Mouse (Mus musculus) MEL (cell line): ENCODE measurements around the gene Slc35b2. TPM values are rescaled to one million over a fixed set of nuclear protein-coding genes. Genes with fewer than 3 reads are reported as not detected.

Experiments used
- DNase-seq: peaks from one replicate; pipeline ENCODE4 v3.0.0; 2011; ENCODE audit warnings: low read depth, low spot score
- H3K27ac ChIP-seq: 2 replicates; pipeline ENCODE4 v1.5.1; 2012; ENCODE audit warnings: low read depth, mild to moderate bottlenecking, control low read depth, low read length, moderate library complexity; ENCODE audit not compliant: control insufficient read depth
- H3K27me3 ChIP-seq, 2 experiments: fragments of 150-350 bp in 1 of 2; sonication (generic) in 1 of 2; 2 replicates each; pipeline ENCODE4 v1.6.1; 2012; ENCODE audit warnings: low read length in 2 of 2, mild to moderate bottlenecking in 2 of 2, improper control_type of control experiment in 1 of 2, moderate library complexity in 1 of 2; ENCODE audit not compliant: insufficient read depth in 2 of 2, control insufficient read depth in 1 of 2
- H3K36me3 ChIP-seq, 2 experiments: 2 replicates each; pipeline ENCODE4 v1.6.1; 2012 to 2014; ENCODE audit warnings: low read length in 2 of 2, improper control_type of control experiment in 1 of 2, inconsistent platforms in 1 of 2, mild to moderate bottlenecking in 1 of 2; ENCODE audit not compliant: insufficient read depth in 2 of 2, control insufficient read depth in 1 of 2
- H3K4me1 ChIP-seq, 2 experiments: fragments of 150-350 bp in 1 of 2; sonication (generic) in 1 of 2; 2 replicates each; pipeline ENCODE4 v1.6.1; 2012; ENCODE audit warnings: low read length in 2 of 2, improper control_type of control experiment in 1 of 2, mild to moderate bottlenecking in 1 of 2; ENCODE audit not compliant: insufficient read depth in 2 of 2, control insufficient read depth in 1 of 2
- H3K4me3 ChIP-seq, 2 experiments: fragments of 150-350 bp in 1 of 2; sonication (generic) in 1 of 2; 2 replicates each; pipeline ENCODE4 v1.5.1; 2012; ENCODE audit warnings: low read depth in 2 of 2, low read length in 2 of 2, mild to moderate bottlenecking in 2 of 2, moderate library complexity in 2 of 2, control low read depth in 1 of 2, improper control_type of control experiment in 1 of 2; ENCODE audit not compliant: control insufficient read depth in 1 of 2, insufficient read depth in 1 of 2
- H3K79me2 ChIP-seq: 2 replicates; pipeline ENCODE4 v1.6.1; 2012; ENCODE audit warnings: mild to moderate bottlenecking, low read length, moderate library complexity; ENCODE audit not compliant: control insufficient read depth, poor library complexity, insufficient read depth
- H3K9ac ChIP-seq: 2 replicates; pipeline ENCODE4 v1.6.1; 2012; ENCODE audit warnings: low read depth, mild to moderate bottlenecking, control low read depth, low read length, moderate library complexity; ENCODE audit not compliant: control insufficient read depth, poor library complexity, severe bottlenecking
- H3K9me3 ChIP-seq: fragments of 150-350 bp; sonication (generic); replicated peaks from 2 replicates; pipeline ENCODE4 v1.6.1; 2012; ENCODE audit warnings: mild to moderate bottlenecking, low read length, improper control_type of control experiment, moderate library complexity; ENCODE audit not compliant: insufficient read depth
- BHLHE40 ChIP-seq: IDR thresholded peaks from 2 replicates; pipeline ENCODE4 v1.6.1; 2012; ENCODE audit warnings: low read depth, mild to moderate bottlenecking, inconsistent platforms, low read length, improper control_type of control experiment, borderline replicate concordance
- CTCF ChIP-seq, 3 experiments: IDR thresholded peaks in 2 of 3; conservative IDR thresholded peaks in 1 of 3; 2 replicates each; pipeline ENCODE4 v1.5.1; 2011 to 2012; ENCODE audit warnings: low read length in 3 of 3, low read depth in 2 of 3, mild to moderate bottlenecking in 2 of 3, improper control_type of control experiment in 1 of 3, inconsistent platforms in 1 of 3, mixed read lengths in 1 of 3, moderate library complexity in 1 of 3; ENCODE audit not compliant: control insufficient read depth in 1 of 3, insufficient read depth in 1 of 3, poor library complexity in 1 of 3, severe bottlenecking in 1 of 3
- E2F4 ChIP-seq: IDR thresholded peaks from 2 replicates; pipeline ENCODE4 v1.6.1; 2011; ENCODE audit warnings: low read depth, low read length, improper control_type of control experiment, borderline replicate concordance
- ELF1 ChIP-seq: IDR thresholded peaks from 2 replicates; pipeline ENCODE4 v1.6.1; 2014; ENCODE audit warnings: low read depth, mild to moderate bottlenecking, inconsistent platforms, low read length, improper control_type of control experiment, moderate library complexity
- EP300 ChIP-seq, 2 experiments: IDR thresholded peaks; 2 replicates each; pipeline ENCODE4 v1.6.1; 2011; ENCODE audit warnings: improper control_type of control experiment in 2 of 2, low read length in 2 of 2, low read depth in 1 of 2, mild to moderate bottlenecking in 1 of 2
- GABPA ChIP-seq: IDR thresholded peaks from 2 replicates; pipeline ENCODE4 v1.6.1; 2012; ENCODE audit warnings: low read depth, mild to moderate bottlenecking, inconsistent platforms, low read length, improper control_type of control experiment, moderate library complexity
- GATA1 ChIP-seq: IDR thresholded peaks from 2 replicates; pipeline ENCODE4 v1.6.1; 2011; ENCODE audit warnings: low read depth, low read length, improper control_type of control experiment
- HCFC1 ChIP-seq: IDR thresholded peaks from 2 replicates; pipeline ENCODE4 v1.6.1; 2012; ENCODE audit warnings: low read depth, mild to moderate bottlenecking, inconsistent platforms, low read length, improper control_type of control experiment, moderate library complexity
- KAT2A ChIP-seq: conservative IDR thresholded peaks from 2 replicates; pipeline ENCODE4 v1.6.1; 2012; ENCODE audit warnings: low read depth, low read length, improper control_type of control experiment, inconsistent platforms
- MAX ChIP-seq: IDR thresholded peaks from 2 replicates; pipeline ENCODE4 v1.6.1; 2011; ENCODE audit warnings: low read length, improper control_type of control experiment
- MAZ ChIP-seq: IDR thresholded peaks from 2 replicates; pipeline ENCODE4 v1.6.1; 2012; ENCODE audit warnings: low read depth, mild to moderate bottlenecking, inconsistent platforms, low read length, improper control_type of control experiment
- MEF2A ChIP-seq: IDR thresholded peaks from 2 replicates; pipeline ENCODE4 v1.6.1; 2014; ENCODE audit warnings: low read depth, mild to moderate bottlenecking, inconsistent platforms, low read length, improper control_type of control experiment; ENCODE audit not compliant: poor library complexity, insufficient replicate concordance, severe bottlenecking; ENCODE audit errors: extremely low read depth
- MXI1 ChIP-seq: IDR thresholded peaks from 2 replicates; pipeline ENCODE4 v1.6.1; 2011; ENCODE audit warnings: mild to moderate bottlenecking, low read depth, low read length, improper control_type of control experiment
- MYB ChIP-seq: IDR thresholded peaks from 2 replicates; pipeline ENCODE4 v1.6.1; 2011; ENCODE audit warnings: mild to moderate bottlenecking, low read depth, low read length, improper control_type of control experiment
- MYC ChIP-seq: IDR thresholded peaks from 2 replicates; pipeline ENCODE4 v1.6.1; 2011; ENCODE audit warnings: low read depth, mild to moderate bottlenecking, low read length, improper control_type of control experiment, moderate library complexity
- NRF1 ChIP-seq: IDR thresholded peaks from 2 replicates; pipeline ENCODE4 v1.6.1; 2014; ENCODE audit warnings: low read depth, mild to moderate bottlenecking, inconsistent platforms, low read length, improper control_type of control experiment, moderate library complexity; ENCODE audit not compliant: poor library complexity, insufficient read depth, severe bottlenecking
- RAD21 ChIP-seq: IDR thresholded peaks from 2 replicates; pipeline ENCODE4 v1.6.1; 2011; ENCODE audit warnings: mild to moderate bottlenecking, low read depth, low read length, improper control_type of control experiment
- RCOR1 ChIP-seq: IDR thresholded peaks from 2 replicates; pipeline ENCODE4 v1.6.1; 2012; ENCODE audit warnings: low read depth, mild to moderate bottlenecking, inconsistent platforms, low read length, improper control_type of control experiment
- SIN3A ChIP-seq: IDR thresholded peaks from 2 replicates; pipeline ENCODE4 v1.6.1; 2012; ENCODE audit warnings: low read length, improper control_type of control experiment, inconsistent platforms
- SMC3 ChIP-seq: IDR thresholded peaks from 2 replicates; pipeline ENCODE4 v1.6.1; 2011; ENCODE audit warnings: low read depth, low read length, improper control_type of control experiment
- TCF12 ChIP-seq: IDR thresholded peaks from 2 replicates; pipeline ENCODE4 v1.6.1; 2014; ENCODE audit warnings: low read depth, mild to moderate bottlenecking, inconsistent platforms, low read length, improper control_type of control experiment, moderate library complexity
- USF1 ChIP-seq: IDR thresholded peaks from 2 replicates; pipeline ENCODE4 v1.6.1; 2014; ENCODE audit warnings: low read depth, mild to moderate bottlenecking, inconsistent platforms, low read length, improper control_type of control experiment, moderate library complexity
- ZC3H11A ChIP-seq: IDR thresholded peaks from 2 replicates; pipeline ENCODE4 v1.6.1; 2012; ENCODE audit warnings: low read depth, mild to moderate bottlenecking, inconsistent platforms, low read length, improper control_type of control experiment
- ZKSCAN1 ChIP-seq: IDR thresholded peaks from 2 replicates; pipeline ENCODE4 v1.6.1; 2012; ENCODE audit warnings: low read depth, mild to moderate bottlenecking, inconsistent platforms, low read length, improper control_type of control experiment, moderate library complexity
- ZMIZ1 ChIP-seq: IDR thresholded peaks from 2 replicates; pipeline ENCODE4 v1.6.1; 2012; ENCODE audit warnings: low read depth, mild to moderate bottlenecking, inconsistent platforms, low read length, improper control_type of control experiment, moderate library complexity
- ZNF384 ChIP-seq: IDR thresholded peaks from 2 replicates; pipeline ENCODE4 v1.6.1; 2012; ENCODE audit warnings: low read depth, mild to moderate bottlenecking, inconsistent platforms, low read length, improper control_type of control experiment
- polyA plus RNA-seq, 2 experiments: library from polyadenylated mRNA; stranded (reverse) in 1 of 2; unstranded in 1 of 2; fragments of >175 nt in 1 of 2; fragments of >200 nt in 1 of 2; gene quantifications; 2 replicates each; pipeline versions ENCODE4 v1.2.1 to v1.2.4; 2012; ENCODE audit warnings: low replicate concordance in 2 of 2, low read depth in 1 of 2; ENCODE audit not compliant: insufficient read length in 2 of 2, insufficient read depth in 1 of 2, missing spikeins in 1 of 2
- total RNA-seq: library from RNA; depleted of rRNA; stranded (reverse); fragments of 300-350 nt; gene quantifications from 2 replicates; pipeline ENCODE4 v1.2.3, GENCODE M21; 2012

Slc35b2 gene
- total and polyA plus RNA-seq, 3 experiments = 81.7 to 111 TPM; not detected in 1

- Histone ChIP-seq H3K27me3 (no peaks in the 10 kb centered on the region), H3K36me3 (peaks cover 0 to 22% of the 10 kb centered on the region in 2 experiments; a peak in 2 of 4 replicates), H3K9ac (no peak overlapping the region), H3K9me3 (no peaks in the 10 kb centered on the region), H3K27ac (no peak overlapping the region), H3K4me1 (peaks cover 12 to 21% of the 10 kb centered on the region in 2 experiments), H3K4me3 (no peak overlapping the region), H3K79me2 (no peaks in the 10 kb centered on the region)
- peak; percentile 77 for DNase-seq
- TF ChIP-seq CTCF (IDR thresholded peaks at IDR 0.05 in 2 of 3, conservative IDR thresholded peaks at IDR 0.05 in 1 of 3; ENCODE audit: control insufficient read depth in 1 of 3, insufficient read depth in 1 of 3, low read depth in 2 of 3, low read length in 3 of 3, poor library complexity in 1 of 3, severe bottlenecking in 1 of 3) (no peak), USF1 (no peak), ZNF384 (peak; percentile 48; the same call in 1 of the 2 replicates), KAT2A (no peak), MXI1 (no peak), EP300 (IDR thresholded peaks at IDR 0.05; ENCODE audit: low read depth in 1 of 2, low read length in 2 of 2) (no peak), MAX (no peak), TCF12 (0 out of 2 replicates have a peak, but pooled peaks have one; percentile 4), HCFC1 (0 out of 2 replicates have a peak, but pooled peaks have one; percentile 18), MAZ (no peak), ELF1 (no peak), SMC3 (no peak), ZMIZ1 (no peak), RCOR1 (no peak), MYC (no peak), SIN3A (0 out of 2 replicates have a peak, but pooled peaks have one; percentile 16), MYB (no peak), E2F4 (no peak), ZKSCAN1 (no peak), RAD21 (no peak), GABPA (no peak), BHLHE40 (no peak), GATA1 (no peak), NRF1 (no peak), ZC3H11A (no peak), MEF2A (no peak)
Measured at GRCm38 (mm10) chr17:45612921-45613320, 49.2 kb downstream of the Slc35b2 start.
